Mouse (Mus musculus): ENCODE results near the gene Sod3.

GRCm38 (mm10) chr5:52365930-52366329 lies 2.3 kb downstream of the Sod3 start:
- TF ChIP-seq CTCF (IDR thresholded peaks at IDR 0.05 in 2 of 3, conservative IDR thresholded peaks at IDR 0.05 in 1 of 3; ENCODE audit: control insufficient read depth in 1 of 3, insufficient read depth in 1 of 3, low read depth in 2 of 3, low read length in 3 of 3, poor library complexity in 1 of 3, severe bottlenecking in 1 of 3): no peak
- TF ChIP-seq POLR2A (IDR thresholded peaks at IDR 0.05; ENCODE audit: control insufficient read depth in 1 of 2, insufficient read depth in 1 of 2, low read depth in 1 of 2, low read length in 2 of 2, poor library complexity in 1 of 2): no peak
- no peak for TF ChIP-seq GATA1 (IDR thresholded peaks at IDR 0.05; ENCODE audit: low read depth, low read length)
- no peak for TF ChIP-seq USF1 (IDR thresholded peaks at IDR 0.05; ENCODE audit: low read depth, low read length)
- TF ChIP-seq MYC (IDR thresholded peaks at IDR 0.05; ENCODE audit: low read depth, low read length): no peak
- TF ChIP-seq KAT2A (conservative IDR thresholded peaks at IDR 0.05; ENCODE audit: low read depth, low read length): no peak
- TF ChIP-seq EP300 (IDR thresholded peaks at IDR 0.05; ENCODE audit: low read depth in 1 of 2, low read length in 2 of 2): no peak
- TF ChIP-seq ZMIZ1 (IDR thresholded peaks at IDR 0.05; ENCODE audit: low read depth, low read length): no peak
- TF ChIP-seq BHLHE40 (IDR thresholded peaks at IDR 0.05; ENCODE audit: borderline replicate concordance, low read depth, low read length): no peak

Data from MEL (cell line).